Mouse (Mus musculus) monocyte, adult 59 days (primary cell): ENCODE results near the gene Flg2. TPM values are rescaled to one million over a fixed set of nuclear protein-coding genes. Genes with fewer than 3 reads are reported as not detected.

ENCODE experiments used
- total RNA-seq, 2 experiments: library from RNA; stranded (reverse); gene quantifications; one replicate each; pipeline ENCODE4 v1.2.4; 2023

Flg2 gene
- total RNA-seq = not detected

GRCm38 (mm10) chr3:93196978-93197377 lies at the start of gene Flg2:
Gene Flg2, plus strand, starts transcription at chr3:93197278.

Other genes starting within 250 kb of the Flg2 start
- not detected for gene Lce3d, start 239.9 kb upstream of the Flg2 start, total RNA-seq
- gene Lce3e, start 230.2 kb upstream of the Flg2 start, total RNA-seq = not detected
- not detected for gene Lce3f, start 205.1 kb upstream of the Flg2 start, total RNA-seq
- not detected for gene Crct1, start 181.6 kb upstream of the Flg2 start, total RNA-seq
- not detected for gene Lce1m, start 178.2 kb upstream of the Flg2 start, total RNA-seq
- not detected for gene Gm4858, start 128.5 kb upstream of the Flg2 start, total RNA-seq
- gene Crnn, start 52.5 kb upstream of the Flg2 start, total RNA-seq = not detected
- not detected for gene Flg, start 76.2 kb downstream of the Flg2 start, total RNA-seq
- not detected for gene Hrnr, start 122.5 kb downstream of the Flg2 start, total RNA-seq
- gene Rptn, start 196.4 kb downstream of the Flg2 start, total RNA-seq = not detected
- 1 to 10 TPM; 2.1 to 2.3 TPM for gene Tchh, start 245.1 kb downstream of the Flg2 start, total RNA-seq